Mouse (Mus musculus) CD4-positive, CD25-positive, alpha-beta regulatory T cell, adult 4 months (primary cell): Measurements from ENCODE around the gene Klra7. TPM values are rescaled to one million over a fixed set of nuclear protein-coding genes. Genes with fewer than 3 reads are reported as not detected.
"Not testable (repeated sequence)": the region's sequence is repeated elsewhere in the genome, so short reads cannot be mapped to it uniquely, and the experiment has no call there.

ENCODE experiments used
- ATAC-seq: one replicate; pipeline ENCODE4 v1.8.0; 2017
- polyA plus RNA-seq, 2 experiments: library from polyadenylated mRNA; unstranded; fragments of 100-300 nt; shearing (Covaris generic); gene quantifications; one replicate each; pipeline ENCODE4 v1.2.1; 2017

Gene Klra7
- under 1 TPM in 1 of 2 experiments, not detected in 1; 0.35 TPM for polyA plus RNA-seq

- ATAC-seq = no peak
Measured at GRCm38 (mm10) chr6:130233222-130233621, at the start of gene Klra7. Gene Klra7, minus strand, starts transcription at chr6:130233322.

GRCm38 (mm10) chr6:130281828-130282227, 48.7 kb upstream of the Klra7 start, which contains the start of gene Klra10:
Gene Klra10, minus strand, starts transcription at chr6:130281928.
- not testable (repeated sequence) for ATAC-seq

- no peak for ATAC-seq
Measured at GRCm38 (mm10) chr6:130255326-130255725, 22.2 kb upstream of the Klra7 start.

- no peak for ATAC-seq
Measured at GRCm38 (mm10) chr6:130237536-130237935, 4.4 kb upstream of the Klra7 start.

GRCm38 (mm10) chr6:130236635-130237034, 3.5 kb upstream of the Klra7 start:
- ATAC-seq = no peak

GRCm38 (mm10) chr6:130197453-130197852, 35.7 kb downstream of the Klra7 start:
- ATAC-seq = not testable (repeated sequence)

GRCm38 (mm10) chr6:130193012-130193411, 40.1 kb downstream of the Klra7 start, which contains the start of gene Klra9:
Gene Klra9, minus strand, starts transcription at chr6:130193112.
- not testable (repeated sequence) for ATAC-seq

Other genes with a start within 250 kb of the Klra7 start
- not detected for gene Klra6, start 206.4 kb downstream of the Klra7 start, polyA plus RNA-seq
- not detected for gene Klra4, start 166.1 kb downstream of the Klra7 start, polyA plus RNA-seq
- not detected for gene Klra8, start 103.4 kb downstream of the Klra7 start, polyA plus RNA-seq
- gene Klra9, start 40.2 kb downstream of the Klra7 start, polyA plus RNA-seq = not detected
- gene Klra10, start 48.6 kb upstream of the Klra7 start, polyA plus RNA-seq = not detected
- gene Klra3, start 104.3 kb upstream of the Klra7 start, polyA plus RNA-seq = not detected
- gene Klra1, start 153.6 kb upstream of the Klra7 start, polyA plus RNA-seq = not detected